Mouse (Mus musculus) kidney, adult 2 months (tissue): ENCODE measurements around the gene Nacad.

Experiments used
- CTCF ChIP-seq: fragments of 200-500 bp; conservative IDR thresholded peaks from 2 replicates; pipeline ENCODE4 v1.5.1; 2011; ENCODE audit warnings: low read depth, mild to moderate bottlenecking, control low read depth, low read length, moderate library complexity, mixed read lengths; ENCODE audit not compliant: insufficient read depth, insufficient read length
- POLR2A ChIP-seq: fragments of 200-500 bp; IDR thresholded peaks from one replicate; pipeline ENCODE4 v1.6.1; 2011; ENCODE audit warnings: low read depth, low read length, control low read depth

- TF ChIP-seq CTCF (no peak), POLR2A (no peak)
Measured at GRCm38 (mm10) chr11:6598191-6598889, 7.5 kb downstream of the Nacad start.
